Mouse (Mus musculus): ENCODE results near the gene BC100530. TPM values are rescaled to one million over a fixed set of nuclear protein-coding genes. Genes with fewer than 3 reads are reported as not detected.
"Not testable (repeated sequence)": the region's sequence is repeated elsewhere in the genome, so short reads cannot be mapped to it uniquely, and the experiment has no call there.

Gene BC100530
- total RNA-seq (2012; rRNA removed) = not detected in 2 replicates

GRCm38 (mm10) chr16:36367648-36368047, at the start of gene BC100530:
Gene BC100530 (minus strand): TSS chr16:36367748.
- H3K36me3 ChIP-seq (ENCODE audit: control insufficient read depth, insufficient read depth, low read length, poor library complexity, severe bottlenecking); H3K4me3 ChIP-seq (ENCODE audit: insufficient read depth in 1 of 2, low read depth in 1 of 2, low read length in 2 of 2, poor library complexity in 1 of 2, severe bottlenecking in 1 of 2); in situ Hi-C loops (cut with MboI; ENCODE audit: low sequenced_read_pairs in 2 of 2, unreplicated experiment in 2 of 2): not testable (repeated sequence)

DNA sequence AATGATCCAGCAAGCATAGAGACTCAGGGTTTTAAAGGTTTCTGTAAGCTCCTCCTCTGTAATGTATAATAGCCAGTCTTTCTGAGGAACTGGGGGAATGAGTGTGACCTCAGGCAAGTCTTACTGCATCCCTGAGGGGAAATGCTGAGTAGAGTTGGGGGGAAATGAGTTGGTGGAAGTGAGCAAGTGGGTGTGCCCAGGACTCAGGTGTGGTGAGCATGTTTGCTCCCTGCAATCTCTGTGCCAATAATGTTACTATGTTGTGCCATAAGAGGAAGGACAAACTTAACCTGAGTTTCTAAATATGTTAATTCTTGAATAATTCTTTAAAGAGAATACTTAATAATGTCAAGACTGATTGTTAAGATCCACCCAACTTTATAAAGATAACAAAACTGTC, 40.8 kb upstream of the BC100530 start, which contains the start of gene Stfa2:
Stfa2 (minus strand) TSS at position 101 of the 400 bp plus-strand sequence.
- no peak within 1 kb of the TSS for H3K4me3 ChIP-seq (ENCODE audit: insufficient read depth in 1 of 2, low read depth in 1 of 2, low read length in 2 of 2, poor library complexity in 1 of 2, severe bottlenecking in 1 of 2)
- no peaks in the 10 kb centered on the region for H3K36me3 ChIP-seq (ENCODE audit: control insufficient read depth, insufficient read depth, low read length, poor library complexity, severe bottlenecking)
- TF ChIP-seq HCFC1 (IDR thresholded peaks at IDR 0.05; ENCODE audit: borderline replicate concordance, insufficient read depth, low read length) = no peak
- no peak for TF ChIP-seq ZC3H11A (IDR thresholded peaks at IDR 0.05; ENCODE audit: borderline replicate concordance, low read depth, low read length)
- TF ChIP-seq ZNF384 (IDR thresholded peaks at IDR 0.05; ENCODE audit: low read depth, low read length) = no peak
- no peak for TF ChIP-seq CHD2 (IDR thresholded peaks at IDR 0.05; ENCODE audit: low read depth, low read length)
- TF ChIP-seq MAFK (IDR thresholded peaks at IDR 0.05; ENCODE audit: insufficient read depth, low read depth, low read length) = no peak
- no peaks in the 10 kb centered on the region for H3K4me1 ChIP-seq (ENCODE audit: control insufficient read depth in 2 of 2, insufficient read depth in 2 of 2, low read length in 2 of 2, poor library complexity in 1 of 2)
- no peaks in the 10 kb centered on the region for H3K9me3 ChIP-seq (ENCODE audit: control insufficient read depth, insufficient read depth, low read depth, low read length)
- H3K27ac ChIP-seq (ENCODE audit: insufficient read depth, low read depth, low read length, poor library complexity, severe bottlenecking) = no peak within 1 kb of the TSS
- no peak for DNase-seq (ENCODE audit: low read depth, low spot score)
- H3K9ac ChIP-seq (ENCODE audit: insufficient read depth, low read depth, low read length, poor library complexity, severe bottlenecking) = no peak within 1 kb of the TSS
- in situ Hi-C loops (cut with MboI; ENCODE audit: low sequenced_read_pairs in 2 of 2, unreplicated experiment in 2 of 2) = no loop called here

More at GRCm38 (mm10) chr16:36367648-36368047, at the start of gene BC100530:
- H3K27ac ChIP-seq (ENCODE audit: insufficient read depth, low read depth, low read length, poor library complexity, severe bottlenecking); DNase-seq (ENCODE audit: low read depth, low spot score); H3K9me3 ChIP-seq (ENCODE audit: control insufficient read depth, insufficient read depth, low read depth, low read length); H3K9ac ChIP-seq (ENCODE audit: insufficient read depth, low read depth, low read length, poor library complexity, severe bottlenecking); H3K4me1 ChIP-seq (ENCODE audit: control insufficient read depth in 2 of 2, insufficient read depth in 2 of 2, low read length in 2 of 2, poor library complexity in 1 of 2): not testable (repeated sequence)

DNA sequence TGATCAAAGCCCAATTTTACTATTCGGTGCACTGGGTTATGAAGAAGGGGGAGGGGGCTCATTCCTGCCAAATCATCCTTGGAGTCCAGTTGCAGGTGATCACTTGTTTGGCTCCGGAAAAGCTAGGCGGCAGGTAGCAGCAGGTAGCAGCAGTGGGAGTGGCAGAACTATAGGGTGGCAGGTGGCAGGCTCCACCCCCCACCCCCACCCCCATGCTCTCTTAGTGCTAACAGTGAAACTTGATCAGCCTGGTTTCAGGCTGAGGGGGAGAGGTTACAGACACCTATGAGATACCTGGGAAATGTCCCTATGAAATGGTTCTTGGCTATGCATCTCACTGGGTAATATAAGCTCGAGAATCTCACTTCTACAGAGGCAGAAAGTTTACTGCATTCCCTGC, 21.5 kb upstream of the BC100530 start:
- no peak for DNase-seq (ENCODE audit: low read depth, low spot score)
- TF ChIP-seq HCFC1 (IDR thresholded peaks at IDR 0.05; ENCODE audit: borderline replicate concordance, insufficient read depth, low read length) (no peak), CHD2 (IDR thresholded peaks at IDR 0.05; ENCODE audit: low read depth, low read length) (no peak), MAFK (IDR thresholded peaks at IDR 0.05; ENCODE audit: insufficient read depth, low read depth, low read length) (no peak), ZNF384 (IDR thresholded peaks at IDR 0.05; ENCODE audit: low read depth, low read length) (no peak), ZC3H11A (IDR thresholded peaks at IDR 0.05; ENCODE audit: borderline replicate concordance, low read depth, low read length) (no peak)
- Histone ChIP-seq H3K4me3 (ENCODE audit: insufficient read depth in 1 of 2, low read depth in 1 of 2, low read length in 2 of 2, poor library complexity in 1 of 2, severe bottlenecking in 1 of 2) (no peak overlapping the region), H3K9ac (ENCODE audit: insufficient read depth, low read depth, low read length, poor library complexity, severe bottlenecking) (no peak overlapping the region), H3K4me1 (ENCODE audit: control insufficient read depth in 2 of 2, insufficient read depth in 2 of 2, low read length in 2 of 2, poor library complexity in 1 of 2) (no peaks in the 10 kb centered on the region), H3K36me3 (ENCODE audit: control insufficient read depth, insufficient read depth, low read length, poor library complexity, severe bottlenecking) (no peaks in the 10 kb centered on the region), H3K27ac (ENCODE audit: insufficient read depth, low read depth, low read length, poor library complexity, severe bottlenecking) (no peak overlapping the region), H3K9me3 (ENCODE audit: control insufficient read depth, insufficient read depth, low read depth, low read length) (no peaks in the 10 kb centered on the region)
- in situ Hi-C loops (cut with MboI; ENCODE audit: low sequenced_read_pairs in 2 of 2, unreplicated experiment in 2 of 2) = no loop called here

GRCm38 (mm10) chr16:36337171-36337570, 30.4 kb downstream of the BC100530 start:
- Histone ChIP-seq H3K27ac (ENCODE audit: insufficient read depth, low read depth, low read length, poor library complexity, severe bottlenecking) (no peak overlapping the region), H3K36me3 (ENCODE audit: control insufficient read depth, insufficient read depth, low read length, poor library complexity, severe bottlenecking) (no peaks in the 10 kb centered on the region), H3K4me1 (ENCODE audit: control insufficient read depth in 2 of 2, insufficient read depth in 2 of 2, low read length in 2 of 2, poor library complexity in 1 of 2) (no peaks in the 10 kb centered on the region), H3K9ac (ENCODE audit: insufficient read depth, low read depth, low read length, poor library complexity, severe bottlenecking) (no peak overlapping the region), H3K9me3 (ENCODE audit: control insufficient read depth, insufficient read depth, low read depth, low read length) (no peaks in the 10 kb centered on the region), H3K4me3 (ENCODE audit: insufficient read depth in 1 of 2, low read depth in 1 of 2, low read length in 2 of 2, poor library complexity in 1 of 2, severe bottlenecking in 1 of 2) (no peak overlapping the region)
- in situ Hi-C loops (cut with MboI; ENCODE audit: low sequenced_read_pairs in 2 of 2, unreplicated experiment in 2 of 2) = no loop called here
- TF ChIP-seq HCFC1 (IDR thresholded peaks at IDR 0.05; ENCODE audit: borderline replicate concordance, insufficient read depth, low read length) (no peak), CHD2 (IDR thresholded peaks at IDR 0.05; ENCODE audit: low read depth, low read length) (no peak), ZC3H11A (IDR thresholded peaks at IDR 0.05; ENCODE audit: borderline replicate concordance, low read depth, low read length) (no peak), MAFK (IDR thresholded peaks at IDR 0.05; ENCODE audit: insufficient read depth, low read depth, low read length) (no peak)
- DNase-seq (ENCODE audit: low read depth, low spot score) = no peak

DNA sequence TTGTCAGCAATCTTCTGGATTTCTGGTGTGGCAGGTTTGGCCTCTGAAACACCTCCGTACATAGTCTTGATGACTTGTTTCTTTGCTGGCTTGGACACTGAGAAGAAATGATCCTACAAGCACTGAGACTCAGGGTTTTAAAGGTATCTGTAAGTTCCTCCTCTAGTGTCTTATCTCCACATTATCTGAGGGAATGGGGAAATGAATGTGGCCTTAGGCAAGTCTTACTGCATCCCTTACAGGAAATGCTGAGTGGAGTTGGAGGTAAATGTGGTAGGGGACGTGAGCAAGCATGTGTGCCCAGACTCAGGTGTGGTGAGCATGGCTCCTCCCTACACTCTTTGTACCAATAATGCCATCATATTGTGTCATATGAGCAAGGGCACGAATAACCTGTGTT, 33.3 kb downstream of the BC100530 start, which contains the start of gene BC117090:
BC117090 (minus strand) TSS at position 101 of the 400 bp plus-strand sequence.
- TF ChIP-seq MAFK (IDR thresholded peaks at IDR 0.05; ENCODE audit: insufficient read depth, low read depth, low read length) (no peak), ZC3H11A (IDR thresholded peaks at IDR 0.05; ENCODE audit: borderline replicate concordance, low read depth, low read length) (no peak), ZNF384 (IDR thresholded peaks at IDR 0.05; ENCODE audit: low read depth, low read length) (no peak), HCFC1 (IDR thresholded peaks at IDR 0.05; ENCODE audit: borderline replicate concordance, insufficient read depth, low read length) (no peak), CHD2 (IDR thresholded peaks at IDR 0.05; ENCODE audit: low read depth, low read length) (no peak)
- Histone ChIP-seq H3K27ac (ENCODE audit: insufficient read depth, low read depth, low read length, poor library complexity, severe bottlenecking) (no peak within 1 kb of the TSS), H3K4me1 (ENCODE audit: control insufficient read depth in 2 of 2, insufficient read depth in 2 of 2, low read length in 2 of 2, poor library complexity in 1 of 2) (no peaks in the 10 kb centered on the region), H3K9me3 (ENCODE audit: control insufficient read depth, insufficient read depth, low read depth, low read length) (no peaks in the 10 kb centered on the region), H3K36me3 (ENCODE audit: control insufficient read depth, insufficient read depth, low read length, poor library complexity, severe bottlenecking) (no peaks in the 10 kb centered on the region), H3K9ac (ENCODE audit: insufficient read depth, low read depth, low read length, poor library complexity, severe bottlenecking) (no peak within 1 kb of the TSS), H3K4me3 (ENCODE audit: insufficient read depth in 1 of 2, low read depth in 1 of 2, low read length in 2 of 2, poor library complexity in 1 of 2, severe bottlenecking in 1 of 2) (no peak within 1 kb of the TSS)
- in situ Hi-C loops (cut with MboI; ENCODE audit: low sequenced_read_pairs in 2 of 2, unreplicated experiment in 2 of 2) = no loop called here
- DNase-seq (ENCODE audit: low read depth, low spot score) = no peak
